Mouse (Mus musculus) CD4-positive, CD25-positive, alpha-beta regulatory T cell, adult 4 months (primary cell): ENCODE measurements around the gene Hdac4. TPM values are rescaled to one million over a fixed set of nuclear protein-coding genes. Genes with fewer than 3 reads are reported as not detected.

Experiments used
- ATAC-seq: one replicate; pipeline ENCODE4 v1.8.0; 2017
- polyA plus RNA-seq, 2 experiments: library from polyadenylated mRNA; unstranded; fragments of 100-300 nt; shearing (Covaris generic); gene quantifications; one replicate each; pipeline ENCODE4 v1.2.1; 2017

Hdac4 gene
- polyA plus RNA-seq, 2 experiments from 2014 or later, result 61.6 to 72.5 TPM

- ATAC-seq, result no peak
Observed at GRCm38 (mm10) chr1:92129751-92130150, 65.7 kb downstream of the Hdac4 start.

DNA sequence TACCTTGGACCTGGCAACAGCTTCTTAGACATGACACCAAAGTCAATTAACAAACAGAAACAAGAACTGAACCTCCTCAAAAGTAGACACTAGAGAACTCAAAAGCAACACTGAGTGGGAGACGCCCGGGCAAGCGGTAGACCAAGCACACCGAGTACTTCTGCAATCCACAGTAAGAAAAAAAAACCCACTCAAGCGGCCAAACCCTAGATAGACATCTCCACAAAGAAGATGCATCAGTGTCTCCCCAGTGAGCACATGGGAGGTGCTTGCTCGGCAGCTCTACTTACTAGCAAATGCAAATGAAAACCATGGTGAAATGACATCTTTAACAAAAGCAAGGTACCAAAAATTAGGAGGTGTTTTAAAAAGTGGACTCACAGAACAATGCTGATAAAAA is 67.7 kb downstream of the Hdac4 start:
- ATAC-seq, result peak; percentile 31

- ATAC-seq, result no peak
Observed at GRCm38 (mm10) chr1:92127366-92127765, 68.1 kb downstream of the Hdac4 start.

DNA sequence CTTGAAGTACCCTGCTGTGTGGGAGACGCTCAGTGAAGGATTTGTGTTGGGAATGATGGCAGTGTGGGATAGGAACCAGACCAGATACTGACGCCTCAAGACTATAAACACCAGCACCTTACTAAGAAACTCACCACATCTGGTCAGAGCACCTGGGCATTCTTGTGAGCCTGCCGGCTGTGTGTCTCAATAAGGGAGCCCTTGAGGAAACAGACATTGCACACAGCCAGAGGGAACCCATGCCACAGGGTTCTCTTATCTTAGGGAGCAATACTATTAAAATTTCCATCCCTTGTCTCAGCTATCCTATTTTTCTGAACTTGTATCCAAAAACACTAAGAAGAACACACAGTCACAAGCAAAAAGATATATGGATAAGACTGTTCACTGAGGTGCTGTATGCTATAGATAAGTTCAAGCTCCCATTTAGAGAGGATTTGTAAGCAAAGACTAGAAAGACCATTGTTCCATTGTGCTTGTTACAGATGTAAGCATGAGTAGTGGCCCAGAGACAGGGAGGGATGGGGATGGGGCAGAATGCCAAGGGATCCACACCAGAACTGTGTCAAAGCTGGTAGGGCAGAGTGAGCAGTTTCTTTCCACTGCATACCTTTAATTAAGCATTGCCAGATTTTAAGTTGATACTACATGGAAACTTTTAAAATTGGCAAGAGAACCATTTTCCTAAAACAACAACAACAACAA is 70.8 kb downstream of the Hdac4 start:
- ATAC-seq, result no peak

GRCm38 (mm10) chr1:92119303-92119702 is 76.2 kb downstream of the Hdac4 start:
- ATAC-seq, result peak; percentile 83

DNA sequence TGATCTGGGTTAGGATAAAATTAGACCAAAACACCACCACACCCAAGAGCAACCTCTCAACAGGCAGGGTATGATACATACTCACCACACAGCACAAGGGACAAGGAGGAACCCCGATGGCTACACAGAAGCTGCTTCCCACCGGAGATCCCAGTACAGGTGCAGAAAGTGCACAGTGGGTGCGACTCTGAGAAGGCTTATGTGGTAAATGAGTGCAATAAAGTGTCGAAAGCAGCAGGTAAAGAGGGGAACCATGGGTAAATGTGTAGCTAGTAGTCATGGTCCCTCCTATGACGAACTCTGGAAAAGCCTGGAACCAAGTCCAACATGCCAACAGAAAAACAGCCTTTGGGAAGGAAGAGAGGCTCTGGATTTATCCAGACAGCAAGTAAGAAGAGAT is 77.9 kb downstream of the Hdac4 start:
- no peak for ATAC-seq

GRCm38 (mm10) chr1:92116169-92116568 is 79.3 kb downstream of the Hdac4 start:
- no peak for ATAC-seq

DNA sequence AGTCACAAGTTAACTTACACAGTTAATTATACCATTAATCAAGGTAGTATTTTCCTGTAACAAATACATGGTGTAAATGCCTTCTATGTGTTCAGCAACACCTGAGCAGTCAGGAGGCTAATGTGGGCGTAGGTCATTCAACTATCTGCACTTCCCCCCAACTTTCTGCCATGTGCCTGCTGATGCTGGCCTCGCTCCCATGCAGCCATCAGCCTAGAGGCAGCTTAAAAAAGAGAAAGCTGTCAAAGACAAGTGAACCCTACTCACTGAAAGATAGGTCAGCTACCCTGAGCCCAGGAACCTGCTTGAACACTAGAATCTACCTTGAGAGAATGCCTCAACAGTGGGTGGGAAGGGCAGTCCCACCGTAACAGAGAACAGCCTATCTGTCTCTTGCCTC is 81.4 kb downstream of the Hdac4 start:
- ATAC-seq, result no peak

- ATAC-seq, result no peak
Observed at GRCm38 (mm10) chr1:92113243-92114009, 82.1 kb downstream of the Hdac4 start.

DNA sequence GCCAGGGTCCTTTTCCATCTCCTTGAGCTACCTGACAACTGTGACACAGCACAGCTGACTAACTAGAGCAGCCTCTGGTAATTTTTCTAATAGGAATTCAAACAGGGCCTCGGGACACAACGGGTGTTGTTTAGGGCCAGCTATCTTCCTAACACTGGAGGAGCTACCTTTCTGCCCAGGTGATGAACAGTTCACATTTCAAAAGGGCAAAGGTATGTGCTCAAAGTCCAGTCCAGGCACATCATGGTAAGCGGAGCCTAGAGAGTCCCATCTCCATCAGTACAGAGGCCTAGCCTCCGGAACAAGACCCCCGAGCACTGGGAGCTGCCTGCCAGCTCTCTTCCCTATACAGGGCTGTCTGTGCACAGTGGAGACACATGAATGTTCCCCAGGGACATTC is 82.9 kb downstream of the Hdac4 start:
- no peak for ATAC-seq

DNA sequence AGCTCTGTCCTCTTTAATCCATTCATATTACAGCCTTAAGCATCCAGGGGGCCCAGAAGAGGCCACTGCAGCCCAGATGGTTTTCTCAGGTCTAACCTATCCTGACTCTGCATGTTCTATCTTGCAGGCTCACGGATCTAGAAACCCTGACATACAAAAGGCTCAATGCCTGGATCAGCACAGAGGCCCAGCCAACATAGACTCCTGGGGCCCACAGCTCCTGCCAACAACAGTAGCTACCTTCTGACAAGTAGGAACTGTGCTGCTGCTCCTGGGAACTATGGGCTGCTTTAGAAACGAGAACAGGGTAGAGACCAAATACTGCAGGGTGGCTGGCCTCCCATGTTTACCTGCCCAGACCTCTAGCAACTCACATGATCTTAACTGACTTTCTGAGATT is 83.9 kb downstream of the Hdac4 start:
- no peak for ATAC-seq

GRCm38 (mm10) chr1:92111026-92111425 is 84.5 kb downstream of the Hdac4 start:
- no peak for ATAC-seq

DNA sequence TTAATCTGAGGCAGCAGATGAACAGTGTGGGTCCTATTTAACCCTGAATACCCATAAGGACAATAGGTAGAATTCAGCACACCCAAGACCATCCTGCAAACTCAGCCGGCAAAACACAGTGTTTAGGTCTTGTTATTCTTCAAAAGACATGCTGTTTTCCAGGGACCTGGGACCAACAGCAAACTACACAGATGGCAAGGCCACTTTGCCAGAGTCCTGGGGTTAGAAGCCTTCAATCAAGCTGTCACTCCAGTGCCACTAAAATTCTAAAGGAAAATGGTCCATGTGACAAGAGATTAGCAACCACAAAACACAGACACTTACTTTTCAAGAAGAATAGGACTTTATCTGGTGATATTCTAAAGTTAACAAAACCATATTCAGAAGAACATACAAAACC is 86.3 kb downstream of the Hdac4 start:
- ATAC-seq, result no peak

- ATAC-seq, result no peak
Observed at GRCm38 (mm10) chr1:92108556-92108955, 86.9 kb downstream of the Hdac4 start.

- ATAC-seq, result no peak
Observed at GRCm38 (mm10) chr1:92107996-92108395, 87.5 kb downstream of the Hdac4 start.

GRCm38 (mm10) chr1:92107521-92107920 is 88.0 kb downstream of the Hdac4 start:
- ATAC-seq, result no peak

DNA sequence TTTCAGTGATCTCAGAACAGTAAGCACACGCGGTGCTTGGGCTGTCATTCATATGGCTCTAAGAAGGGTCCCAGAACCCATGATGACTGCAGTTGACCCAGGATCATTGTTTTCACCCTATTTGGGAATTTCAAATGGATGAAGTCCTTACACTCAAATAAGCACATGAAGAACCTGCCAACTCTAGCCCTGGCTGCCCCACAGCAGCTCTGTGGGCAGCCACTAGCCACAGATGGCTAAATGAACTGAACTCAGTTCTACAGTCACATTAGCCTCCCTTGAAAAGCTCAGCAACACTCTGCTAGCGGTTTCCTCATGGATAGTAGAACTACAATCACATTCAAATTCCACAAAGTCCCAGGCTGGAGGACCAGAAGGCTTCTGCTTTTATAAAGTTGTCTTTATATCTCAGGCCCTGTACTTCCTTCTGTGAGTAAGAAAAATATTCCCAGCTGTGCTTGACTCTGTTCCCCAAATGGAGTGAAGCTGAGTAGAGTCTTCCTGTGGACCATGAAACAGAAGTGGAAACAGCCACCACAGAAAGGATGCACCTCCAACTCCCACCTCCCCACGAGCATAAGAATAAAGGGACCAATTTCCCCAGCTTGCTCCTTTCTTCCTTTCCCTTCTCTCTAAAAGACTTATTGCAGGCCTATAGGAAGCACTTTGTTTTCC is 88.9 kb downstream of the Hdac4 start:
- ATAC-seq, result no peak

DNA sequence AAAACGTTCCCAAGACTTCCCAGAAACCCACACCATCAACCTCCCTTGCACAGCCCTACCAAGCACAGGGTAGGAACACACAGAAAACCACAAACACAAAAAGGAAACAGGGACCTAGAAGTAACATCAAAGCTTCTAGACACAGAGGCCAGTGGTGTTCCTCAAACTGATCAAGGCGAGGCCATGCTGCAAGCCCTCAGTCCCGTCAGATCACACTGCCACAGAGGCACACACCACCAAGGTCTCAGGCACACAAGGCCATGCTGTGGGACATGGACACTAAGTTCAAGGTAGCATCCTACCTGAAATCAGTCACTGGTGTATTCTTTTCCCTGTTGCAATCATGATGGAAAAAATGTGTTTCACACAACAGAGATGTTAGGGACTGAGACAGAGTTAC is 90.8 kb downstream of the Hdac4 start:
- no peak for ATAC-seq

DNA sequence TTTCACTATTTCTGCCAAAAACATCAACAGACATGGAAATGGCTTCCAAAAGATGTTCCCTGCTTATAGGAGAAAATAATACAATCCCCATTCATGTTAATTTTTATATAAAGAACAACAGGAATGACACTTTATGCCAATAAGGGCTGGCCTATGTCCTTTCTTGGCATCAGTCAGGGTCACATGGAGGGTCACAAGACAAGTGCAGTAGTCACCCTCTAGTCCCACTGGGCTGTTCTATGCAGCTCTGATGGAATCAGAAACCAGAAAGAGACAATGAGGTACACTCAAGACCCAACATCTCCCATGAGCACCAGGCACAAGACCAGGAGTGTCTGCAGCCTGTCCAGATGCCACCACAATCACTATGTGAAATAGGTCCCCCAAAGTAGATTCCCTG is 91.5 kb downstream of the Hdac4 start:
- ATAC-seq, result no peak

DNA sequence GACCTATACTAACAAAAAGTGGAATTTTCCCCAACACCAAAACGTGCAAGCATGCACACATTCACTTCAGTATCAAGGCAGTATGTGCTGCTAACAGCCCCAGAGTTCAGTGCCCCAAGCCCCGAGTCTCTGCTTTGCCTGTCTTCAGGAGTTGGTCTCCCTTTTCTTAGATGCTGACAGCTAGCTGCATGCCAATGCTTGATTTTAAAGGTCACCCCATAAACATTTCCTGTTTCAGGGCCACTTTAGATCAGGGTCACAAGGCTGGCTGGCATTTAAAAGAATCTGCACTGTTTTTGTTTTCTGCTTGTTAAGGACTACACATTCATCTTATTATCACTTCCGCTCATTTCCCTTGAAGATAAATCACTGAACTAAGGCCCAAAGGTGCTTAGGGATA is 92.1 kb downstream of the Hdac4 start:
- peak; percentile 56 for ATAC-seq

GRCm38 (mm10) chr1:92102825-92103224 is 92.7 kb downstream of the Hdac4 start:
- peak; percentile 78 for ATAC-seq

DNA sequence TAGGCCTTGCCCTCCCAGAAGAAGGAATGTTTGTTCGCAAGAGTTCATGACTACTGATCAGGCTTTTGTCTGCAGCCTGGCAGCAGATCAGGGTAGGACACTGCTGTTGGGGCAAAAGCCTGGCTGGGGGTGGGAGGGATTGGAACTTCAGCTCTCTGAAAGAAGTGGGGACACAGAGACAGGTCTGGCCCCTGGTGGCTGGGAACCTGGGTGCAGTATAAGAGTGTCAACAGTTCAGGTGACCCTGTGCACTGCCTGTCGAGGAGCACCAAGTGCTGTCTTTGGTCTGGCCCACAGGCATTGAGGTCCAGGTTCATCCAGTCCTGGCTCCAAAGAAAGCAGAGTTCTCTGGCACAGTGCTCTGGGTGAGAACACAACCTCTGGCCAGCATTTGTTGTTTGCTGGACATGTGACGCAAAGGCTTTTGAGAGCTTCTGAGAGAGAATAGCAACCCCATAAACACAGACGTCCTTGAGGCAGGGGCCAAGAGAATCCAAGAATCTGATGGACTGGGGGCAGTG is 95.1 kb downstream of the Hdac4 start:
- no peak for ATAC-seq

DNA sequence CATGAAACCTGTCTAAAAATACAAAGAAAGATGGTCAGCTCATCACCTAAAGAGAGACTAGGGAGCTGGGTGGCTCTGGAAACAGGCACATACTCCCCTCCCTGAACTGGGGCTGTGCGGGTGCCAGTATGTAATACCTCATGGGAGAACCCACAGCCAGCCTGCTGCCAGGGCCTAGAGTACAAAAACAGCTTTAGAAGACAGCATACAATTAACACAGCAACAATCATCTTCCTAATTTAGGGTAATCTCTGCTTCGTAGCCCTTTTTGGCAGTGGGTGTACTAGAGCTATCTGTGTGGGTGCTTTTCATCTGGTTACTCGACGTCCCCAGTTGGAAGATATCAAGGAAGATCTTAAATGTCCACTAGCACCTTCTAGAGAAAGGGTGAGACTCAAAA is 95.5 kb downstream of the Hdac4 start:
- ATAC-seq, result no peak

- ATAC-seq, result no peak
Observed at GRCm38 (mm10) chr1:92099502-92099901, 96.0 kb downstream of the Hdac4 start.
